Mouse (Mus musculus): ENCODE measurements around the gene Crygs. TPM values are rescaled to one million over a fixed set of nuclear protein-coding genes. Genes with fewer than 3 reads are reported as not detected.
"Not testable (repeated sequence)": the region's sequence is repeated elsewhere in the genome, so short reads cannot be mapped to it uniquely, and the experiment has no call there.

The Crygs gene
- polyA plus RNA-seq, 1 experiment from 2014 or later: not detected

- no peaks in the 10 kb centered on the region for H3K27me3 ChIP-seq (ENCODE audit: control insufficient read depth, insufficient read depth, low read length)
- ATAC-seq (replicated peaks; ENCODE audit: extremely low read depth, insufficient read depth, low FRiP score): no peak
- H3K4me2 ChIP-seq (ENCODE audit: low read depth, low read length): no peak overlapping the region
- H3K27ac ChIP-seq (ENCODE audit: low read length): no peak overlapping the region
- 78% methylated on average over 5 of the region's 5 CpGs for WGBS
- H3K36me3 ChIP-seq (ENCODE audit: control insufficient read depth, insufficient read depth): no peaks in the 10 kb centered on the region
- H3K4me3 ChIP-seq (ENCODE audit: low read length): no peak overlapping the region
- H3K9ac ChIP-seq (ENCODE audit: low read length): no peak overlapping the region
- H3K9me3 ChIP-seq (replicated peaks; ENCODE audit: control insufficient read depth, low read length): no peaks in the 10 kb centered on the region
- no peaks in the 10 kb centered on the region for H3K4me1 ChIP-seq (ENCODE audit: control insufficient read depth, insufficient read depth, low read length)
These were observed 13.9 kb downstream of the Crygs start for GRCm38 (mm10) chr16:22797521-22797920.

DNA sequence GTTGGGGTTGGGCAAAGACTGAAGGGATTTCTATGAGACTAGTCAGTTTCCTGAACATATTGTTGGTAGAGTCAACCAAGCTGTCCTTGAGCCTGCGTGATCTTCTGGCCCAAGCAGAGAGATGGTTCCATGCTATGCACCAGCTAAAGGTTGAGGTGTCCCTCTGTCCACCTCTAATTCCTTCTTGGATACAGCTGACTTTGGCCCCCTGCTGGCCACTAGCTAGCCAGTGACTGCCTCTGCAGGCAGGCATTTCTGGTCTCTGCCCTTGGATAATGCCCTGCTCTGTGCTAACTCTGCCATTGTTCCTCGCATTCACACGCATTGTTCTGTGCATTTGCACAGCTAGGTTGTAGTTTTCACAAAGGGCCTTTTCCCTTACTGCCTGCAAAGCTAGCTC is 15.9 kb downstream of the Crygs start:
- H3K4me3 ChIP-seq (ENCODE audit: low read length): no peak overlapping the region
- WGBS: 79% methylated on average over 3 of the region's 3 CpGs
- no peaks in the 10 kb centered on the region for H3K36me3 ChIP-seq (ENCODE audit: control insufficient read depth, insufficient read depth)
- H3K27me3 ChIP-seq (ENCODE audit: control insufficient read depth, insufficient read depth, low read length): no peaks in the 10 kb centered on the region
- H3K4me1 ChIP-seq (ENCODE audit: control insufficient read depth, insufficient read depth, low read length): no peaks in the 10 kb centered on the region
- no peak overlapping the region for H3K9ac ChIP-seq (ENCODE audit: low read length)
- H3K9me3 ChIP-seq (replicated peaks; ENCODE audit: control insufficient read depth, low read length): no peaks in the 10 kb centered on the region
- no peak overlapping the region for H3K27ac ChIP-seq (ENCODE audit: low read length)
- H3K4me2 ChIP-seq (ENCODE audit: low read depth, low read length): no peak overlapping the region
- no peak for ATAC-seq (replicated peaks; ENCODE audit: extremely low read depth, insufficient read depth, low FRiP score)

DNA sequence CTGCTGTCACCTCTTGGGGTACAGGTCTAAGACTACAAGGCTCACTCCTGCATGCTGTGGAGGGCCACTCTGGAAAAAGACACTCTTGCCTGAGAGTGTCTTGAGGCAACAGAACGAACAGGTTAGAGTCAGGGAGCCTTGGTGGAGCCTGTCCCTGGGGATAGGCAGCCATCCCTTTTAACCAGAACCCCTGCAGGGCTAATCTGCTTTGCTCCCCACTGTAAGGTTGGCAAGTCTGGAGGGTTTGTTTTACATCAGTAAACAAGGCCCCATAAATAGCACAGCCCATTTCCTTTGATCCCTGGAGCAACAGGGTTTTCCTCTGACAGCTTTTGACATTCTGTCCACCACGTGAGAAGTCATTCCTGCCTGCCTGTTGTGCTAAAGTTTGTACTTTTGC is 20.1 kb downstream of the Crygs start:
- no peaks in the 10 kb centered on the region for H3K36me3 ChIP-seq (ENCODE audit: control insufficient read depth, insufficient read depth)
- H3K9me3 ChIP-seq (replicated peaks; ENCODE audit: control insufficient read depth, low read length): no peaks in the 10 kb centered on the region
- H3K4me3 ChIP-seq (ENCODE audit: low read length): no peak overlapping the region
- H3K4me2 ChIP-seq (ENCODE audit: low read depth, low read length): no peak overlapping the region
- no peaks in the 10 kb centered on the region for H3K4me1 ChIP-seq (ENCODE audit: control insufficient read depth, insufficient read depth, low read length)
- 19% methylated on average over 2 of the region's 2 CpGs for WGBS
- no peaks in the 10 kb centered on the region for H3K27me3 ChIP-seq (ENCODE audit: control insufficient read depth, insufficient read depth, low read length)
- ATAC-seq (replicated peaks; ENCODE audit: extremely low read depth, insufficient read depth, low FRiP score): no peak
- H3K9ac ChIP-seq (ENCODE audit: low read length): no peak overlapping the region
- no peak overlapping the region for H3K27ac ChIP-seq (ENCODE audit: low read length)

GRCm38 (mm10) chr16:22789908-22790367 is 21.4 kb downstream of the Crygs start:
- H3K9ac ChIP-seq (ENCODE audit: low read length): no peak overlapping the region
- WGBS: 52% methylated on average over 10 of the region's 10 CpGs
- no peak overlapping the region for H3K27ac ChIP-seq (ENCODE audit: low read length)
- H3K27me3 ChIP-seq (ENCODE audit: control insufficient read depth, insufficient read depth, low read length): no peaks in the 10 kb centered on the region
- no peak overlapping the region for H3K4me2 ChIP-seq (ENCODE audit: low read depth, low read length)
- no peaks in the 10 kb centered on the region for H3K4me1 ChIP-seq (ENCODE audit: control insufficient read depth, insufficient read depth, low read length)
- ATAC-seq (replicated peaks; ENCODE audit: extremely low read depth, insufficient read depth, low FRiP score): no peak
- H3K4me3 ChIP-seq (ENCODE audit: low read length): no peak overlapping the region
- H3K9me3 ChIP-seq (replicated peaks; ENCODE audit: control insufficient read depth, low read length): no peaks in the 10 kb centered on the region
- no peaks in the 10 kb centered on the region for H3K36me3 ChIP-seq (ENCODE audit: control insufficient read depth, insufficient read depth)

- ATAC-seq (replicated peaks; ENCODE audit: extremely low read depth, insufficient read depth, low FRiP score): no peak
- Histone ChIP-seq H3K9me3 (replicated peaks; ENCODE audit: control insufficient read depth, low read length) (no peaks in the 10 kb centered on the region; the same call in 1 of the 2 replicates), H3K27me3 (ENCODE audit: control insufficient read depth, insufficient read depth, low read length) (no peaks in the 10 kb centered on the region), H3K4me1 (ENCODE audit: control insufficient read depth, insufficient read depth, low read length) (no peaks in the 10 kb centered on the region), H3K36me3 (ENCODE audit: control insufficient read depth, insufficient read depth) (no peaks in the 10 kb centered on the region), H3K27ac (ENCODE audit: low read length) (no peak overlapping the region), H3K4me3 (ENCODE audit: low read length) (no peak overlapping the region), H3K9ac (ENCODE audit: low read length) (no peak overlapping the region), H3K4me2 (ENCODE audit: low read depth, low read length) (no peak overlapping the region)
- WGBS: 66% methylated on average over 5 of the region's 5 CpGs
These were observed 28.7 kb downstream of the Crygs start for GRCm38 (mm10) chr16:22782686-22783085.

- H3K4me3 ChIP-seq (ENCODE audit: low read length): no peak overlapping the region
- no peak overlapping the region for H3K4me2 ChIP-seq (ENCODE audit: low read depth, low read length)
- H3K4me1 ChIP-seq (ENCODE audit: control insufficient read depth, insufficient read depth, low read length): no peaks in the 10 kb centered on the region
- 91% methylated on average over 3 of the region's 3 CpGs for WGBS
- H3K9ac ChIP-seq (ENCODE audit: low read length): no peak overlapping the region
- no peak for ATAC-seq (replicated peaks; ENCODE audit: extremely low read depth, insufficient read depth, low FRiP score)
- H3K9me3 ChIP-seq (replicated peaks; ENCODE audit: control insufficient read depth, low read length): no peaks in the 10 kb centered on the region; the same call in 1 of the 2 replicates
- no peaks in the 10 kb centered on the region for H3K27me3 ChIP-seq (ENCODE audit: control insufficient read depth, insufficient read depth, low read length)
- H3K36me3 ChIP-seq (ENCODE audit: control insufficient read depth, insufficient read depth): no peaks in the 10 kb centered on the region
- no peak overlapping the region for H3K27ac ChIP-seq (ENCODE audit: low read length)
These were observed 32.0 kb downstream of the Crygs start for GRCm38 (mm10) chr16:22779228-22779835.

GRCm38 (mm10) chr16:22778296-22778695 is 33.1 kb downstream of the Crygs start:
- H3K27me3 ChIP-seq (ENCODE audit: control insufficient read depth, insufficient read depth, low read length); H3K36me3 ChIP-seq (ENCODE audit: control insufficient read depth, insufficient read depth); H3K4me3 ChIP-seq (ENCODE audit: low read length); H3K27ac ChIP-seq (ENCODE audit: low read length); H3K4me1 ChIP-seq (ENCODE audit: control insufficient read depth, insufficient read depth, low read length); H3K9me3 ChIP-seq (replicated peaks; ENCODE audit: control insufficient read depth, low read length); ATAC-seq (replicated peaks; ENCODE audit: extremely low read depth, insufficient read depth, low FRiP score); H3K4me2 ChIP-seq (ENCODE audit: low read depth, low read length); H3K9ac ChIP-seq (ENCODE audit: low read length): not testable (repeated sequence)
- WGBS: 87% methylated on average over 12 of the region's 12 CpGs

DNA sequence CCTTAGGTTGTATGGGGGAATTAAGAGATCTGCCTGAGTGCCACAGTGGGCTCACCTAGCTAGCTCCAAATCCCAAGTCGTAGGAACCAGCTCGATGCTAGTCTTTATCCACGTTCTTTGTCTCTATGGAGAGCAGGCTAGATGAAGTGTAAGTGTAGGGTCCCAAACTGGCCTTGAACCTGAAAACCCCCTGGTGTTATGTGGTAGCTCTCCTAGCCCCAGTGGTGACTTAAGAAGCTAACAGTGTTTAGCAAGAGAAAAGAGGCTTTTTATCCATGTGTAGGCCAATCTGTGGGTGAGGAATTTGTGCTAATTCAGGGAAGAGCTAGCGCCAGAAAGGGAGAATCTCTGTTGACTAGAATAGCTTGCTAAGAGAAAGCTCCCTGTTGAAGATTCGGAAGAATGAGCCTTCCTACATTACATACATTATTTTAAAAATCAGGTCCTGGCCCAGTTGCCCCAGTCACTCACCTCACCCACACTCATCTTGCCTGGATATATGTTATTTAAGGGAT is 35.8 kb downstream of the Crygs start:
- no peaks in the 10 kb centered on the region for H3K9me3 ChIP-seq (replicated peaks; ENCODE audit: control insufficient read depth, low read length)
- WGBS: 72% methylated on average over 5 of the region's 5 CpGs
- H3K4me3 ChIP-seq (ENCODE audit: low read length): no peak overlapping the region
- H3K9ac ChIP-seq (ENCODE audit: low read length): no peak overlapping the region
- 0 out of 2 replicates have a peak, but pooled peaks cover 3% of the 10 kb centered on the region for H3K4me1 ChIP-seq (ENCODE audit: control insufficient read depth, insufficient read depth, low read length)
- no peaks in the 10 kb centered on the region for H3K36me3 ChIP-seq (ENCODE audit: control insufficient read depth, insufficient read depth)
- no peak for ATAC-seq (replicated peaks; ENCODE audit: extremely low read depth, insufficient read depth, low FRiP score)
- H3K27me3 ChIP-seq (ENCODE audit: control insufficient read depth, insufficient read depth, low read length): no peaks in the 10 kb centered on the region
- H3K4me2 ChIP-seq (ENCODE audit: low read depth, low read length): no peak overlapping the region
- H3K27ac ChIP-seq (ENCODE audit: low read length): no peak overlapping the region

GRCm38 (mm10) chr16:22768661-22769060 is 42.7 kb downstream of the Crygs start:
- Histone ChIP-seq H3K4me3 (ENCODE audit: low read length) (no peak overlapping the region), H3K4me2 (ENCODE audit: low read depth, low read length) (no peak overlapping the region), H3K9ac (ENCODE audit: low read length) (no peak overlapping the region), H3K36me3 (ENCODE audit: control insufficient read depth, insufficient read depth) (no peaks in the 10 kb centered on the region), H3K27me3 (ENCODE audit: control insufficient read depth, insufficient read depth, low read length) (no peaks in the 10 kb centered on the region), H3K9me3 (replicated peaks; ENCODE audit: control insufficient read depth, low read length) (no peaks in the 10 kb centered on the region), H3K4me1 (ENCODE audit: control insufficient read depth, insufficient read depth, low read length) (0 out of 2 replicates have a peak, but pooled peaks cover 3% of the 10 kb centered on the region), H3K27ac (ENCODE audit: low read length) (no peak overlapping the region)
- no peak for ATAC-seq (replicated peaks; ENCODE audit: extremely low read depth, insufficient read depth, low FRiP score)
- WGBS: 77% methylated on average over 8 of the region's 8 CpGs

Measured in heart, embryonic 16.5 days (tissue).